Mouse (Mus musculus): ENCODE measurements around the gene Abl1.

The Abl1 gene

DNA sequence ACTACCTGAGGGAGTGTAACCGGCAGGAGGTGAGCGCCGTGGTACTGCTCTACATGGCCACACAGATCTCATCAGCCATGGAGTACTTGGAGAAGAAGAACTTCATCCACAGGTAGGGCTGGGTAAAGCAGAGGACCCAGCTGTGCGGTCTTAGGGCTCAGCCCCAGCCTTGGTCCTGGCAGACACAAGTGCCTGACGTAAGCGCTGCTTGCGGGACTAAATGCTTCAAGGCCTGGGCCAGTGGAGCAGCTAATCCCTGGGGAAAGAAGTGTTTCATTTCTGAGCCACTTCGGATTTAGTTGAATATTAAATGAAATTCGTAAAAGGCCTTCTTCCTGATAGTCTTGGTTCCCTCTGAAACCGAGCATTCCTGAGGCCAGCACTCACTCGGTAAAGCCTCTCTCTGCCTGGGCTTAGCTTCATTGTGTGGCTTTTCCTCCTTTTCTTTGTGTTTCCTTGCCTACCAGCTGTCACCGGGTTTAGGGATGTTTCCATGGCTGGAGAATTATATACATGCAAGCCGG lies 102.6 kb downstream of the Abl1 start:
- DNase-seq: no peak

DNA sequence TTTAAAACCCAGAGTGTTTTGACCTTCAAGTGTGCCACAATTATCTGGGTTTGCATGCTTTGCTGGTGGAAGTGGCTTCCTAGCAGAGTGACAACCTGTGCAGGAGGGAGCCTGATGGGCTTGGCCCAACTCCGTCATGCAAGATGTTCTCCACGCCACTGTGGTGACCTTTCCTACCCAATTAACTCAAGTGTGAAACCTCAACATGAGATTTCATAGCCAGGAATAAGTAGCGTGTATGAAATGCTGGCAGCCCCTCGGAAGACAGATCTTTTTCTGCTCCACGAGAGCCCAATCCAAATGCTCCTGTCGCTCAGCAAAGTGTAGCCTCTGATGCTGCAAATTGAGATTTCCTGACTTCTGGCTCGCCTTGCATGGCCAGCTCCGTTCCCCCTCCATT lies 103.1 kb downstream of the Abl1 start:
- no peak for DNase-seq

DNA sequence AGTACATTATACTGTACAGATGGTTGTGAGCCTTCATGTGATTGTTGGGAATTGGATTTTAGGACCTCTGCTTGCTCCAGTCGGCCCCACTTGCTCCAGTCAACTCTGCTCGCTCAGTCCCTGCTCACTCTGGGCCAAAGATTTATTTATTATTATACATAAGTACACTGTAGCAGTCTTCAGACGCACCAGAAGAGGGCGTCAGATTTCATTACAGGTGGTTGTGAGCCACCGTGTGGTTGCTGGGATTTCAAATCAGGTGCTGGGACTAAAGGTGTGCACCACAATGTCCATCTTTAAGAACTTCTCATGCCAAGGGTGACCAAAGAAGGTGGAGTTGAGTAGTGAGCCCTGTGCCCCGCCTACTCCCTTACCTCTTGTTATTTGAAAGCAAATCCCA lies 104.4 kb downstream of the Abl1 start:
- DNase-seq: no peak

DNA sequence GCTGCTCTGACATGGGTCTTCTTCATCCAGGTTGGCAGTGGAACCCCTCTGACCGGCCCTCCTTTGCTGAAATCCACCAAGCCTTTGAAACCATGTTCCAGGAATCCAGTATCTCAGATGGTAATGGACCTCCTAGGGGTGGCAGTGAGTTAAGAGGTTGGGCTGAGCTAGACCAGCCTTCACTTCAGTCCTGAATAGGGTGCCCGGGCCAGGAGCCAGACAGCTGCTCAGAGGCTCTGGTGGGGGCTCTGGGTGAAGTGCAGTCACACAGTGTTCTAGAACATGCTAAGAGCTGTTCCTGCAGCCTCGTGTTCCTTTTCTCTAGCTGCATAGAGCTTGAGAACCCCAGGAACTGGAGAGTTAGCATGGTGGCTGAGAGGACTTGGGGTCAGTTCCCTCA lies 108.8 kb downstream of the Abl1 start:
- DNase-seq: no peak

DNA sequence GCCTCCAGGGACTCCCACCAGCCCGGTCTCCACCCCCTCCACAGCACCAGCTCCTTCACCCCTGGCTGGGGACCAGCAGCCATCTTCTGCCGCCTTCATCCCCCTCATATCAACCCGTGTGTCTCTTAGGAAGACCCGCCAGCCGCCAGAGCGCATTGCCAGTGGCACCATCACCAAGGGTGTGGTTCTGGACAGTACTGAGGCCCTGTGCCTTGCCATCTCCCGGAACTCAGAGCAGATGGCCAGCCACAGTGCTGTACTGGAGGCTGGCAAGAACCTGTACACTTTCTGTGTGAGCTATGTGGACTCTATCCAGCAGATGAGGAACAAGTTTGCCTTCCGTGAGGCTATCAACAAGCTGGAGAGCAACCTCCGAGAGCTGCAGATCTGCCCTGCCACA lies 113.2 kb downstream of the Abl1 start:
- DNase-seq: no peak

DNA sequence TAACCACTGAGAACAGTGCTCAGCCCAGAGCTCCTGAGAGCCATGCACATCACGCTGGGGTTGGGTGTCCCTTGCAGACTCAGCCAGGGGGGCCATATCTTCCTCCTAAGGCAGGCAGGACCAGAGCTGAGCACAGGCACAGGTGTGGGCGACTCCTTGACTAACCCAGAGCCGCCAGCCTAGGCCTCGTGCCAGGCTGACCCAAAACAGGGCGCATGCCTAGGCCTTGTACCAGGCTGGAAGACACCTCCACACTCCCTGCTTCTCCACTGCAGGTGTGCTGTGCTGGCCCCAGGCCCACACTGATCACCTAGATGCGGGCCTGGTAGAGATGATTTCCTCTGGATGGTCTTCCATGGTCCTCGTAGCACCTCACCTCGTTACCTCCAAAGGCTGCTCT lies 114.6 kb downstream of the Abl1 start:
- no peak for DNase-seq

DNA sequence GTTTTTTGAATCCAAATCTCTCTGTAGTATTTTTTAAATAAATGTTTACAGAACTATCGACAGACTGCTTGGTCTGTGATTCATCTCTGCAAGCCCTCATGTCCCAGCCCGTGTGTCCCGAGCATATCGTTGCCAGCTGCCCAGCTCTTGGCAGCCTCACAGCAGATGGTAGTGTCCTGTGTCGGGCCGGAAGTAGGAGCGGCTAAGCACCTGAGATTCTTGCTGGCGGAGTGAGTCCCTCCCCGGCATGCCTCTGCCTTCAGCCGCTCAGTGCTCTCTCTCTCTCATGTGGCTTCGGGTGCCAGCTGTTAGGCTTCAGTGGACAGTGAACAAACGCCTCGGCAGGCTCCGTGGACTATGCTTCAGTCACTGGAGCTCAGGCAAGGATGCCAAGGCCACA lies 115.3 kb downstream of the Abl1 start:
- DNase-seq: no peak

DNA sequence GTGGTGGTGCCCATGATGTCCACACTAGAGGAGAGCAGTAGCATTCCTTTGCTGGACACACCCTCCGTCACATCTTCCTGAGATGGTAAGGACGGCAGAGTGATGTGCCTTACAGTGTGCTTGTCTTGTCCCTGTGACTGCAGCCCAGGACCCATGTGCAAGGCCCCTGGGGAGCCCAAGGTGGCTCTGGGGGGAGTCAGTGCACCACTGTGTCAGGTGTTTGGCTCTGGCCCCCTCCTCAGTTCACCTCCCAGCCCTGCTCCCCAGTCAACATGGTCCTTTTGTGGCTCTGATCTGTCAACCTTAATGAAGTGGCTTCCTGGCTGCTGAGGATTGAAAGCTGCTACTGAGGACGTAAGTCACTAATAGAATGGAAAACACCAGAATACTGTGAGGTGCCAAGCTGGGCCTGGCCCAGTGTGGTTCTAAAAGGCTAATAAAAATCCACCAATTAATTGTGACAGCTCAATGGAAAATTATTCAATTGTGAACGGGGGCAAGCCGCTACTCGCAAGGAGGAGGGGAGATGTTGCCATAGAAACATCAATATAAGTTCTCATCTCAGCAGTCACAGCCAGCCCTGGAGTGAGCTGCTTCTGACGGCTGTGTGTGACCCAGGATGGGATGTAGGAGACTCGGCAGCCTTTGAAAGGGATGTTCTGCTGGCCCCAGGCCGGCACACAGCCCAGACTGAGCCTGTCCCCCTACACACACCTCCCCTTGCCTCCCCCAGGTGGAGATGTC lies 118.6 kb downstream of the Abl1 start:
- no peak for DNase-seq

DNA sequence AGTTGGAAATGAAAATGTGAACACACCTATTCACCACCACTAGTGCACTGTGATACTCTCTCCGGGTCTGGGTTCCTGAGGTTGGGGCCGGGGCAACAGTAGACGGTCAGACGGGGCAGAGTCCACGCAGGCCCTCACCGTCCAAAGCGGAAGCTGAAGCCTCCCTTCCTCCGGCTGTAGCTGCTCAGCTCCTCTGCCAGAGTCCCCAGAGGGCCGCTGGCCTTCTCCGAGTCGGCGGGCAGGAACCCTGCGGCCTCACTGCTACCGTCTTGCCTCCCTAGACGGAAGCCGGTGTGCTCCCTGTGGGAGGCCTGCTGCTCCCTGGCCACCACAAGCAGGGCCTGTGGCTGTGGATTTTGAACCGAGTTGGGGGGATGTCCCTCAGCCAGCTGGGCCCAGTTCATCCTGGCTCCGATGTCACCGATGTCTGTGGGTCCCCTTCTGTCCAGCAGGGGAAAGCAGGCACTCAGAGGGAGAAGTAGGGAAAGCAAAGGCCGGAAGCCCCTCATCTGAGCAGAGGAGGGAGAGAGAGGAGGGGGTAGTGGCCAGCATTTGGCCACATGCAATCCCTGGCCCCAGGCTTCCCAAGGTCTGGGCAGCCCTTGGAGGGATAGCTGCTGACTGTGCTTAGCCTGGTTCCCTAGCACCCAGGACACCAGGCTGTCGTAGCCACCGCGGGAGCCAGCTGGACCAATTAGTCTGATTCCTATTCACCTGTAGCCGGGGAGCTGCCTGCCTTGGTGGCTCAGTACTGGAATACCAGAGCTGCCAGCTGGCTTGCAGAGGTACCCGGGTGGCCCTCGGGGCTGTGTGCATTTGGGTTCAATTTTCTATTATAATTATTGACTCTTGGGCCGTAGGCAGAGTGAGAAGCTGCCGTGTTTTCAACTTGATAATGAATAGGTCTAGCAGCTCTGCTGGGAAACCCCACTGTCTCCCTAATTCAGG lies 120.5 kb downstream of the Abl1 start:
- peak; percentile 71 for DNase-seq

DNA sequence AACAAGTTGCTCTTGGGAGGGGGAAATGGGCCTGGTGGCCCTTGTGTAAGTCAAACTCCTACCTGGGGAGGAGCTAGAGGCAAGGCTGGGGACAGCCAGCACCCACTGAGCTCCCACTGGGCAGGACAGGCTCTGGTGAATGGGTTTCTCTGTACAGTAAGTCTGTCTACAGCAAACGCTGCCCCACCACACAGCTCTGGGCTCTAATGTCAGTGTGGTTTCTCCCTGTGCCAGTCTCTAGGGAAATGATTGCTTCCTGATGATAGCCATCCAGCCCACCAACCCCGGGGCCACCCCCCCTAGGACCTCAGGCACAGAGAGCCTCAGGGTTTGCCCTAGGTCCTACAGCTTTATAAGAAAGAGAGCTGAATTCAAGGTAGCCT lies 121.2 kb downstream of the Abl1 start:
- no peak for DNase-seq

DNA sequence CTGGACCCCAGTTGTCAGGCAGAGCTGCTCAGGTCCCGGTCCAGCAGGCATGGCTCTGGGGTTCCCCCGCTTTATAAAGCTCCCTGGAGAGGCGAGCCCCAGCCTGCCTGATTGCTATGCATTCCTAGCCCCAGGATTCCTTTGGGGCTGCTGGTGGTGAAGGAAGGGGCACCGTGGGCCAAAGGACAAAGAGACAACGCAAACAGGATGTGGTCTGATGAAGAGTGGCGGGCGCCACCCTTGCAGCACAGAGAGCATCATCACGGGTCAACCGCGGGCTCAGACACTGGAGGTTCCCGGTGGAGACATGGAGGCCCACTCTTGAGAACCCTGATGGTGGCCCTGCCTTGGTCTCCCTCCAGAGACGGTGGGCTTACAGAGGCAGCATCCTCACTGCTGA lies 122.3 kb downstream of the Abl1 start, which contains the start of gene Qrfp:
Qrfp (minus strand) TSS at position 137 of the 400 bp plus-strand sequence.
- DNase-seq: no peak

DNA sequence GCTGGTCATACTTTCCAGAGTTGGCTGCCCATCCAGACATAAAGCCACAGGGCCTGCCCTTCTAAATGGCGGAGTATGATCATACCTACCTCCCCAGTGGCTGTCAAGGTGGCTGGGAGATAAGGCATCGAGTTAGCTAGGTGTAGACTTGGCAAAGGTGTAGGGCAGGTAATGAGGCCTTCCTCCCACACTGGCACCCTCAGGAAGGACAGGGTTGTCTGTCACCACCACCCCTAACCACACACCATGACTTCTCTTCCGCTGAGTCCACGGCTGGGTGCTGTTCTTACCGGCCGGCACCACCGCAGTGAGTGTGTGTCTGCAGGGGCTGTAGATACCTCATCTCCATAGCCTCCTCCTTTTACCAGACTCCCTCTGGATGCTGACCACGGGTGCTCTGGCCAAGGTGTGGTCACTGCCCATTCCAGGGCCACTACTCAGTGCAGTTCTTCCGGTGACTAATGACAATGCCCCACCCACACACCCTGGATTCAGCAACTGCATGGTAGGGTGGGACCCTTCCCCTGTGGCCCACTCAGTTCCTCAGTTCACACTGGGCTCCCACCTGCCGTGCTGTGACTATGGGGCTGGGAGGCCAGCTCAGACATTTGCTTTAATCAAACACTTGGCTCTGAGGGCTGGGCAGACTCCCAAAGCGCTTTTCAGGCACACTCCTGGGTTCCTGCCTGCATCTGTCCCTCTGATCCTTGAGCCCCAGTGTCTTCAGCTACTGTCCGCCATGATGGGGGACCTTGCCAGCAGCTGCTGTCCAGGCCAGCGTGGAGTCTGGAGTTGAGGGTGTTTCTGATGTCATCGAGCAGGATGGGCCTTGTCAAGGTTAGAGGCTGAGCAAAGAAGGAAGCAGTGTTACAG lies 123.1 kb downstream of the Abl1 start:
- no peak for DNase-seq

DNA sequence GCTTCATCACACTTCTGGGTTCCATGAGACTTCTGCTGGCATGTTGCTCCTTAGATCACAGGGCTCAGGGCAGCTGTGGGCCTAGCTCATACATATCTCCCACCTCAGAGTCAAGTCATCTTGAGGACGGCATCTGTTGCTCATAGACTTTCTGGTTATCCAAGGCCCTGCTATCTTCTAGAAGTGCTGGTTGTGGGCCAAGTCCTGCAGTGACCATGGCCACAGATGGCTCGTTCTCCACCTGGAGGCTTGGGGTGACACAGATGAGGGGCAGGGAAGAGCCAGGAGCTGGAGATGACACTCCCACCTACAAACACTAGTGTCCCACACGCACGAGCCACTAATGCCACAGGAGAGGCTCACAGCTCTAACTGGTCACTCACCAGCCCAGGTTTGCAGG lies 125.5 kb downstream of the Abl1 start:
- DNase-seq: no peak

DNA sequence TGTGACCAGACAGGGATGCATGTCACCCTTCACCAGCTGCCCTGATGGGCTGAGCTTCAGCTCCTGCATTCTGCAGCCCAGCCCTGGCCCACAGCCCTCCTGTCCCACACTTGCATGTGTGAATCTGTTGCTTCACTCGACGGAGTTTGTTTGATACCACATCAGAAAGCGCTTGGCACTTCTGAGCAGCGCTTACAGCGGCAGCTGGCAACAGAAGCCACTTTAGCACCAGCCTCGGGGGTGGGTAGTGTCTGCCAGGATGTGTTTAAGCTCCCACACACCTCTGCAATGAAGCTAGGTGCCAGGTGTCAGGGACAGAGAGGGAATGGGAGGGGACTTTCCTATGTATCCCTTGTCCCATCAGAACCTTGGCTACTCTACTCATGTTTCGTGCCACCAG lies 126.5 kb downstream of the Abl1 start:
- no peak for DNase-seq

DNA sequence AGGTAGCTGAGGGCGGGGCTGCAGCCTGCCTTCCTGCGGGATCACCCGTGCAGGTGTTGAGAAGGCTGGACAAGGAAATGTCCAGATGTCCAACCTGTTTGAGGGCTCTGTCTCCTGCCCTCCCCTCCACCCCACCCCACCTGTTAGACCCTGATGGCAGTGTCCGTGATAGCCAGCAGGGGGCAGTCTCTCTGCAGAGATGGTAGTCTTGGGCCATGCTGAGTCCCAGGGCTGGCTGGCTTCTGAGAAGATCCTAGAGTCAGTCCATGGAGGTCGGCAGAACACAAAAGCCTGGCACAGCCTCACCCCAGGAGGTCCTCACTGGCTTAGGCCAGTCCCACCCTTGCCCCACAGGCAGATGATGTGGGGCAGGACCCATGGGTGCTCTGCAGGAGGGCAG lies 127.2 kb downstream of the Abl1 start:
- DNase-seq: peak; percentile 87

DNA sequence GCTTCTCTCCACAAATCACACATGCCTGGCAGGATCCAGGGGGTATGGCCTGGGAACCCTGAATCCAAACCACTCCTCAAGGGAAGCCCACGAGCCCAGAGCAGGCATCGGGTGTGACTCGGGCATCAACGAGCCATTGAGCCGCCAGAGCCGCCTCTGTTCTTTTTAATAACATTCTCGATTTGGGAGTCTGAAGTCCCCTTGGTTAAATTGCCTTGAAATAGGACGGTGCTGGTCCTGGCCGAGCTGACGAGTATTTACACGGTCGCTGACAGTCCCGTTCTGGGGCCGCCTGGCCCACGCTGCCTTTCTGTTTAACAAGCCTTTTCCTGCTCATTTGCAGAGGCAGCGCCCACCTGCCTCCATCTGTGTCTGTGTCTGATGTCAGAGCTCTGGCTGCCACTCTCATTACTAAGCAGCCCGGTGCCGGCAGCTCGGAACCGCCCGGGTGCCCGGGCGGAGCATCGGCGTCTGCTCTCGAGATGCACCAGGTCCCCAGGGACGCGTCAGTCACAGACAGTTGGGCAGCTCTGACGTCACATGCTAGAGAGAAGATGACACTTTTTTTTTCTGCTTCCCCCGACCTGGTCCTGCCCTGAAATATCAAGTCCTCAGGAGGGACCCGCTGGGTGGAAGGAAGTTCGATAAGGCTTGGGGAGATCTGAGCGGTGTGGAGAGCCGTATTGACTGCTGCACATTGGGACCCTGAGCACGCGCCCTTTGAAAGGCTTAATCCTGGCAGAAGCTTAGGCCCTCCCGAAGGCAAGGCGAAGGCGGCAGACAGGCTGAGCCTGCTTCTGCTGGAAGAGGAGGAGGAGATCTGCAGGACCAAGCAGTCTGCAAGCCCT lies 134.6 kb downstream of the Abl1 start:
- peak; percentile 37 for DNase-seq

DNA sequence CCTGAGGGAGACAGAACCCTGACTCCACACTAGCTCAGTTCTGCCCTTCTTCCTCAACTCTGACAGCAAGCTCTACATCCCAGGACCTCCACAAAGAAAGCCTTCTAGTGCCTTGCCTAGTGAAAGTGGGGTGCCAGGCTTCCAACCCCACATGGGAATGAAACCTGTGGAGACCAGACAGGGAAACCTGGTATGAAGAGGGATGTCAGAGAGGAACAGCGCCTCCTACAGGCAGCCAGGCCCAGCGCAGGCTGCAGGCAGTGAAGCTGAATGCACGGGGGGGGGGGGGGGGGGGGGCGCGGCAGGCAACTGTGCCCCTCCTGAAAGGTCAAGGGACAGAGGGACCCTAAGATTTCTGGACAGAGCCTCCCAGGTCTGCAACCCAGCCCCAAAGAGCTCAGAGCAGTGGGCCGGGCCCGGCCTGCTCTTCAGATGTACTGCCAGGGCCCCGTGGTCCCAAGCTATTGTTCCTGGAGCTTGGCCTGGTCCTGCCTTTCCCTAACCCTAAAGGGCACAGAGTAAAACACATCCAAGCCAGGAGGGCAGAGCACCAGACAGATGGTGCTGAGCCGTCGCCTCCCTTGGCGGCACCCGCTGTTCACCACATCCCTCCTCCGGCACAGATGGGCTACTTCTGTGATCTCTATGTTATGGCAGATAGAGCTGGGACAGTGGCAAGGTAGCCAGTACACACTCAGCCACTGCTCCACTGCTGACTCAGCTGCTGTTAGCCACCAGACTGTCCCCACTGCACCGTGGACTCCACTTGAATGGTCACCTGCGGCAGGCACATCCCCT lies 136.0 kb downstream of the Abl1 start:
- peak; percentile 52 for DNase-seq

DNA sequence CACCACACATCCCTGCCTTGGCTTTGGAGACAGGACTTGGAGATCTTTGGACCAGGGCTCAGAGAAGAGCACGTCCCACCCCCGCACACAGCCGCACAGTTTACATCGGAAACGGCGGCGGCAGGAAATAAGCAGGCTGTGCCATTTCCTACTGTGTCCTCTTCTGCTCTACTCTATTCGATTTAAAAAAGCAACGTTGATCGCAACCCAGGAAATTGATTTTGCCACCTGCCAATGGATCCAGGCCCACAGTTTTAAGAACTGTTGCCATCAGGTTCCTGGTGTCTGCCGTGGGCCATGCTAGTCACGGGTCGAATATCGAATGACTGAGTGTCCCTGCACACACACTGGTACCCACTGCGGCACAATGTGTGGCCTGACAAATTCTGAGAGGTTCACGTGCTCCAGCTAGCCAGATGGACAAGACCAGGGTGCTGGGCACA lies 137.3 kb downstream of the Abl1 start:
- no peak for DNase-seq

DNA sequence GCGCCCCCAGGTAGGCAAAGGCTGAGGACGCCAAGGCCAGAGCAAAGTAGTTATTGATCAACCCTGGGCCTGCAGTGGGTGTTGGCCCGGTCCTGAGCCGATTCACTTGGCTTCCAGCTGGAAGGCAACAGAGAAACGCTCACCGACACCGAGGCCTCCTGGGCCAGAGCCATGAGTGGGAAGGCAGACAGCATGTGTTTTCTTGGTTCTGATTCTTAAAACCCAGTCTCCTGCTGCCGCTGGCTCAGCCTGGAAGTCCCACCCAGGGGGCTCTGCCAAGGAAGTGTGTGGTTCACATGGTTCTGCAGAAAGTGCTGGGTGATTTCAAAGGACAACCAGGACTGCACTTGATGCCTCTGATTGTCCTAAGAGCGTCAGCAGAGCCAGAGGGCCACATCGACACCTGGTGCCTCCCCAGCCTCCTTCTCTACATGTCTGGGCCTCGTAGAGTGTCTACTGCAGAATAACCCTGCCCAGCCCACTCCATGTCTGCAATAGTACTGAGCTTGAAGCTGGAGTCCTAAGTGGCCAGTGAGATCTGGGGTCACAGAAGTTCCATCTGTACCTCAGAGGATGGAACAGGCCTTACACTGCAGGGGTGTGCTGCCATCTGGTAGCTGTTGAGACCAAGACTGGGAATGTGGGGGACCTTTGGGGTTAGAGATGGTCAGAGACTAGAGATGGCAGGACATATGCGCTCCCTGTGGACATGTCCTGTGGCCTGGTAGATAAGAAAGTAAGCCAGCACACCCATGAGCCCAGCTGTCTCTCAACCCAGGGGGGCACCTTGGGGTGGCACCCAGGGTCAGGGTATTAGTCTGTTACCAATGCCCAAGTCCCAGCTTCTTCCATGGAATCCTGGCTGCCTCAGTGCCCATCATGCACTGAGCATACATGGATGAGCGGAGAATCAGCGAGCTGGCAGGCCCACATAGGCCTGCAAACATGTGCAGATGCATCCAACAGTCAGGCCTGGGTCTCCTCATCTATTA lies 138.2 kb downstream of the Abl1 start:
- no peak for DNase-seq

DNA sequence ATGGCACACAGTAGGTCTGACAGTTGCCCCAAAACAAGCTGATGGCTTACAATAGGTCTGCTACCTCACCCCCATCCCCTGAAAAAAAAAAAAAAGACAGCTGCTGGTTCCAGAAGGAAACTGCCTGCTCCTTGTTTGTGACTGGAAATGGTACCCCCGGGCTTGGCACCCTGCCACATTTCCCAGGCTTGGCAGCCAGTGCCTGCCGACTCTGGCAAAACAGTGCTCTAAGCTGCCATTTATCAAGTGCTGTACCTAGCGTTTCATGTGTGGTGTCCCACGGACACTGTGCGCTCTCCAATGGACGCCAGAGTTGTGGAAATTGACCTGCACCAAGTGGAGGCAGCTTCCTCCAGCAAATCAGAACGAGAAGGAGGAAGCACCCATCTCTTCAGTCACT lies 139.7 kb downstream of the Abl1 start:
- peak; percentile 84 for DNase-seq
